Mouse (Mus musculus) CH12.LX (cell line): ENCODE results near the gene Strc.

Experiments
- CHD1 ChIP-seq: IDR thresholded peaks from 2 replicates; pipeline ENCODE4 v1.6.1; 2012; ENCODE audit warnings: low read depth, low read length, improper control_type of control experiment, inconsistent platforms
- CHD2 ChIP-seq: IDR thresholded peaks from 2 replicates; pipeline ENCODE4 v1.6.1; 2011; ENCODE audit warnings: low read length, improper control_type of control experiment
- CTCF ChIP-seq, 2 experiments: IDR thresholded peaks in 1 of 2; conservative IDR thresholded peaks in 1 of 2; 2 replicates each; pipeline ENCODE4 v1.5.1; 2011 to 2012; ENCODE audit warnings: low read depth in 2 of 2, low read length in 2 of 2, improper control_type of control experiment in 1 of 2, inconsistent platforms in 1 of 2, mild to moderate bottlenecking in 1 of 2, moderate library complexity in 1 of 2
- ELF1 ChIP-seq: IDR thresholded peaks from 2 replicates; pipeline ENCODE4 v1.6.1; 2014; ENCODE audit warnings: low read depth, mild to moderate bottlenecking, inconsistent platforms, low read length, improper control_type of control experiment
- EP300 ChIP-seq: IDR thresholded peaks from 2 replicates; pipeline ENCODE4 v1.6.1; 2011; ENCODE audit warnings: low read length, improper control_type of control experiment
- GABPA ChIP-seq: IDR thresholded peaks from 2 replicates; pipeline ENCODE4 v1.6.1; 2012; ENCODE audit warnings: low read depth, low read length, improper control_type of control experiment, inconsistent platforms; ENCODE audit not compliant: insufficient replicate concordance
- MAX ChIP-seq: IDR thresholded peaks from 2 replicates; pipeline ENCODE4 v1.6.1; 2011; ENCODE audit warnings: low read length, improper control_type of control experiment
- MAZ ChIP-seq: IDR thresholded peaks from 2 replicates; pipeline ENCODE4 v1.6.1; 2012; ENCODE audit warnings: low read depth, mild to moderate bottlenecking, inconsistent platforms, low read length, improper control_type of control experiment, moderate library complexity
- RAD21 ChIP-seq: IDR thresholded peaks from 2 replicates; pipeline ENCODE4 v1.6.1; 2011; ENCODE audit warnings: low read depth, mild to moderate bottlenecking, low read length, improper control_type of control experiment, moderate library complexity
- RCOR1 ChIP-seq: conservative IDR thresholded peaks from 2 replicates; pipeline ENCODE4 v1.6.1; 2012; ENCODE audit warnings: low read depth, mild to moderate bottlenecking, inconsistent platforms, low read length, improper control_type of control experiment
- TCF12 ChIP-seq: IDR thresholded peaks from 2 replicates; pipeline ENCODE4 v1.6.1; 2014; ENCODE audit warnings: low read depth, mild to moderate bottlenecking, inconsistent platforms, low read length, improper control_type of control experiment
- ZMIZ1 ChIP-seq: IDR thresholded peaks from 2 replicates; pipeline ENCODE4 v1.6.1; 2012; ENCODE audit warnings: low read depth, mild to moderate bottlenecking, inconsistent platforms, low read length, improper control_type of control experiment

DNA sequence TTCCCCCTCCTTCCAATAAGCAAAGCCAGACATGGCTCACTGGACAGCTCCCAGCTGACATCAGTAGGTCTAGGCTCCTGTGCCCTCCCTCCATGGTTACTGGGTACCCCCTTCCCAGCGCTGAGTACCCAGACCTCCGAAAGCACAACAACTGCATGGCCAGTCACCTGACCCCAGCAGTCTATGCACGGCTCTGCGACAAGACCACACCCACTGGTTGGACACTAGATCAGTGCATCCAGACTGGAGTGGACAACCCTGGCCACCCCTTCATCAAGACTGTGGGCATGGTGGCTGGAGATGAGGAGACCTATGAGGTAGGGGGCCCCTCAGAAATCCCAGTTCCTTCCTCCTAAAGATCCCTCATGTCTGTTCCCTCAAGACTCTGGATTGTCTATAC, 27.5 kb downstream of the Strc start:
- TF ChIP-seq RAD21 (no peak), GABPA (no peak), ZMIZ1 (no peak), RCOR1 (no peak), MAZ (no peak), EP300 (no peak), CHD2 (no peak), ELF1 (no peak), CTCF (conservative IDR thresholded peaks at IDR 0.05 in 1 of 2, IDR thresholded peaks at IDR 0.05 in 1 of 2; ENCODE audit: low read depth in 2 of 2, low read length in 2 of 2) (no peak), MAX (no peak), CHD1 (no peak), TCF12 (no peak)
